Mouse (Mus musculus): ENCODE measurements around the gene Syt12.

Gene Syt12

GRCm38 (mm10) chr19:4477345-4478189 is at the start of gene Syt12:
Syt12 (minus strand) TSS chr19:4477447.
- DNase-seq (ENCODE audit: low spot score) = no peak

- no peak for DNase-seq (ENCODE audit: low spot score)
Observed at GRCm38 (mm10) chr19:4521426-4522050, 44.3 kb upstream of the Syt12 start.

GRCm38 (mm10) chr19:4517483-4517882 is 40.2 kb upstream of the Syt12 start:
- no peak for DNase-seq (ENCODE audit: low spot score)

GRCm38 (mm10) chr19:4516288-4516687 is 39.0 kb upstream of the Syt12 start:
- no peak for DNase-seq (ENCODE audit: low spot score)

- no peak for DNase-seq (ENCODE audit: low spot score)
Observed at GRCm38 (mm10) chr19:4515746-4516145, 38.5 kb upstream of the Syt12 start.

- DNase-seq (ENCODE audit: low spot score) = no peak
Observed at GRCm38 (mm10) chr19:4513236-4513858, 36.1 kb upstream of the Syt12 start.

GRCm38 (mm10) chr19:4511116-4511841 is 34.0 kb upstream of the Syt12 start:
- DNase-seq (ENCODE audit: low spot score) = no peak

- DNase-seq (ENCODE audit: low spot score) = peak; percentile 94
Observed at GRCm38 (mm10) chr19:4509986-4510963, 33.0 kb upstream of the Syt12 start, which contains the start of gene Pcx. Pcx (plus strand) TSS chr19:4510472.

- DNase-seq (ENCODE audit: low spot score) = no peak
Observed at GRCm38 (mm10) chr19:4507746-4508145, 30.5 kb upstream of the Syt12 start.

- no peak for DNase-seq (ENCODE audit: low spot score)
Observed at GRCm38 (mm10) chr19:4504830-4505229, 27.6 kb upstream of the Syt12 start.

GRCm38 (mm10) chr19:4502701-4503100 is 25.5 kb upstream of the Syt12 start:
- DNase-seq (ENCODE audit: low spot score) = no peak

- DNase-seq (ENCODE audit: low spot score) = no peak
Observed at GRCm38 (mm10) chr19:4498062-4498933, 21.1 kb upstream of the Syt12 start, which contains the start of gene 2010003K11Rik. 2010003K11Rik (minus strand) TSS chr19:4498583.

GRCm38 (mm10) chr19:4497263-4497973 is 20.2 kb upstream of the Syt12 start:
- no peak for DNase-seq (ENCODE audit: low spot score)

- DNase-seq (ENCODE audit: low spot score) = no peak
Observed at GRCm38 (mm10) chr19:4496535-4497262, 19.5 kb upstream of the Syt12 start.

- no peak for DNase-seq (ENCODE audit: low spot score)
Observed at GRCm38 (mm10) chr19:4495814-4496213, 18.6 kb upstream of the Syt12 start.

GRCm38 (mm10) chr19:4494707-4495106 is 17.5 kb upstream of the Syt12 start:
- DNase-seq (ENCODE audit: low spot score) = no peak

- DNase-seq (ENCODE audit: low spot score) = no peak
Observed at GRCm38 (mm10) chr19:4492526-4493296, 15.5 kb upstream of the Syt12 start.
